Mouse (Mus musculus) cerebral cortex, adult 2 months (tissue): ENCODE results near the gene Serinc5.

Experiments
- WGBS: fragments of 180-500 bp; shearing (Covaris S2); methylation state at CpG from one replicate; pipeline ENCODE4 v1.1.7; 2018; 5-methylcytosine and 5-hydroxymethylcytosine counted together

The Serinc5 gene

DNA sequence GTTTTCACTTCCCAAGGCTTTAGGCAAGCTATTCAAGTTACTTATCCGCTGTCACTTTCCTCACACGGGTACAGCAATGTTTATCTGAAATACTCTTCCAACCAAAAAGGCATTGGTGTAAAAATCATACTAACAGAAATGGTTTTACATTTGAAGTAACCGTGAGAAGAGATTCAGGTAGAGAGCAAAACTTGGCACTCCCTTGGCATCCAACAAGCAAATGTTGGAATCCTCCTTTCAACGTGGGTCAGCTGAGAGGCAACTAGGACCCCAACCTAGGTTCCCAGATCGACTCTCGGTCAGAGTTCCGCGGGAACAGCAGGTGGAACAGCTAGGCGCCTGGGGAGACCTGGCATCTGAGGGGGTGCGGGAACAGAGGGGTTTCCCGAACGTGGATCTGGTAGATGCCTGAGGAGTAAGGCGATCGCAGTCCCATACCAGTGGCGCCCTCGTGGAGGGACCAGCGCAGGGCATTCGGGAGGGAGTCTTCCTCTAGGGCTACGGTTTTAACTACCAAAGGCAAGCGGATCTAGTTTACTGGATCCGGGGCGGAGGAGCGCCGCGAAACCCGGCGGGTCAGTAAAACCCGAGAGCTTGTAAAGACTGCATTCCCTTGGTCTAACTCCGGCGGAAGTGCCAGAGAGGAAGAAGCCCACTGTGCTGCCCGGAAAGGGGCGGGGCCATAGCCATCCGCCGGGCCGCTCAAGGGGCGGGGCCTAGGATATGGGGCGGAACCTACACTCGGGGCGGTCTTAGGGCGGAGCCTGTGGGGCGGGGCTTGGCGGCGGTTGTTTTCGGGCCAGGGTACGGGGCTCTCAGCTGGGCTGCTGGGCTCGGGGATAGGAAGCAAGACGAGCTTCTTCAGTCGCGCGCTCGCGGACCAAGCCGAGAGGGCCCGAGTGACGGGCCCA, at the start of gene Serinc5:
TSS of gene Serinc5 (plus strand) at position 781 of the 911 bp plus-strand sequence.
- WGBS, result 1% methylated on average over 55 of the region's 55 CpGs

DNA sequence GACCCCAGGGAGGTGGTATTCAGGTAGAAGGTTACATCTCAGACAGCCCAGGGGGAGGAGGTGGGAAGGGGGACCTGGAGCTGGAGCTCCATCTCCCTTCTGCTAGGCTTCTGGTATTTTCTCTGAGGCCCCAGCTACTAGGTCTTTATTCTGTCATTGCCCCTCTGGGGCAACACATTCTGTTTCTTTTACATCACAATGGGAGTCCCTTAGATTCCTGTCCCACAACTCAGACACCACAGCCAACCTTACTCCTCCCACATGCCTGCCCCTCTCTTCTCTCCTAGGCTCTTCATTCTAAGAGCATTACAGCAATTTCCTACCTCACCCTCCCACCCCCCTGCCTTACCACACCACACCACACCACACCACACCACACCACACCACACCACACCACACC, 34.8 kb upstream of the Serinc5 start, which contains the start of gene Spz1:
TSS of gene Spz1 (minus strand) at position 101 of the 400 bp plus-strand sequence.

DNA sequence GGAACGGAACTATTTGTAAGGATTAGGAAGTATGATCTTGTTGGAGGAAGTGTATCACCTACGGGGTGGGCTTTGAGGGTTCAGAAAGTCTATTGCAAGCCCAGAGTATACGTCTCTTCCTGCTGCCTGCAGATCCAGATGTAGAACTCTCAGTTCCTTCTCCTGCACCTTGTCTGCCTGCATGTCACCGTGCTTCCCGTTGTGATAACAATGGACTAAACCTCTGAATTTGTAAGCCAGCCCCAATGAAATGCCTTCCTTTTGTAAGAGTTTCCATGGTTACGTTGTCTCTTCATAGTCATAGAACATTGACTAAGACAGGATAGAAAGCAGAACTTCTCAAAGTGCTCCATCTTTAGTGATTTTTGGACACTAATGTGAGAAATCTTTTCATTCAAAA, 34.2 kb upstream of the Serinc5 start:
- 56% methylated on average over 6 of the region's 6 CpGs for WGBS

DNA sequence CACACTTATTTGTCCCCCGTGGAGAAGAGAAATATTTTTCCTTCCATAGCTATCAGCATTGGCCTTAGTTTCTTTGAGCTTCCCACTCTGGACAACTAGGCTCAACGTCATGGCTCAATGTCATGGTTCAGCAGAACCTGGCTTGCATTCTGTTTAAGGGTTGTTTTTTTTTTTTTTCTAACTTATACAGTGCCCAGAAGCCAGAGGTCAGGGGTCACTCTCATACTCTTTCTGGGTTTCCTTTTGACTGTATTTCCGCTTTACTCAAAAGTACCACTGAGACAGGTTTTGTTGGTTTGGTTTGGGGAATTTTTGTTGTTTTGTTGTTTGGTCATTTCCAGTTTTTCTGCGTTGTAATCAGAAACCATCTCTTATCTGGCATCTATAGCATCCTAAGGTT, 32.7 kb upstream of the Serinc5 start:
- 82% methylated on average over 4 of the region's 4 CpGs for WGBS

DNA sequence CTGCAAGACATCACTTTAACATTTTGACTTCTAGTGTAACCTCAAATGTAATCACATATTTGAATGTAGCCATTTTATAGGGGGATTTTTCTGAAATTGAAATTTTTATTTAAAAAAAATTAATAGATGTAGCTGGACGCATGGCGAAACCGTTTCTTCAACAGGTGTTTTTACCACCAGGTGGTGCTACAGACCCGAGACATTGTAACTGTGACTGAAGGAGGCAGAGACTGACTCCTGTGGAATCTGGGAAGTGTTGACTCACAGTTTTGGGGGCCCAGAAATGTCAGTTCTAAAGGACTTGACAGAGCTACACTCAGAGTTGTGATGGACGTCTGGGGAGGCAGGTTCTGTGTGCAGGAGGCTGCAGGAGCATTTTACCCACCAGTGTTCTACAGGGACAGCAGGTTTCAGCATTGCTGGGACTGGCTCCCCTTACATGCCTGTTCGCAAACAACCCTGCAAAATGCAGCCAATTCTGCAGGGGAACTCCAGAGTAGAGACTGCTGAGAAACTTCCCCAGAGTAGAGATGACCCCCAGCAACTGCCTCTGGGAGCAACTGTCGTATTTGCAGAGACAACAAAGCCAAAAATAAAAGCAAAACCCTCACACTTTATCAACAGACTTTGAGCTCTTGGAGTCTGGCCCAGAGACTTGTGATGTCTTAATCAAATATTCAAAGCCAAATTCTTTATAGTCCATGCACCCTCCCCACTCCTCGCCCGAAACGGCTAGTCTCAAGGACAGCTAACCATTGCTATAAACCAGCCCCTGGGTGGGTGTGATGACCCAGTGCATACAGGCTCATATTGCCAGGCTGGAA, 30.5 kb upstream of the Serinc5 start:
- WGBS, result 31% methylated on average over 10 of the region's 10 CpGs

DNA sequence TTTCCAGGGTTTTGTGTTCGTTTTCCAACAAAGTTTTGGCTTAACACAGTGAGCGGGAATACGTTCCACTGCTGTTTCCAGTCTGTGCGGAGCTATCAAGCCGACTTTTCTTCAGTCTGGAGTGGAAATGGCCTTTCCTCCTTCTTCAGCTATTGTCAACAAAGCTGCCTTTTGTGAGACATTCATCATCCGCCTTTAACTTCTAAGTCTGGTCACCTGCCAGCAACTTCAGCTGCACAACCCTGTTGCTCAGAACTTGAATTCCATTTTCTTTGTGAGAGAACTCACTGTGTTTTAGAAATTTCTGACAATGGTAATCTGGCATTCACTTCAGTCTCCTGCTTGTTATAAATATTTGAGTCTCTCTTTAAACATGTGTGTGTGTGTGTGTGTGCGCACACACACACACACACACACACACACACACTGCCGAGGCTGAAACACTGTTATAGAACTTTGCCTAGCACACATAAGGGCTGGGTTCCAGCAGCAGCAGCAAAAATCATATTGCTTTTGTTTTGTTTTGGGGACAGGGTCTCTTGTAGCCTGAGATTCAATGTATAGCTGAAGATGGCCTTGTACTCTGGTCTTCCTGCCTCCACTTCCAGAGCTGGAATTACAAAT, 26.7 kb upstream of the Serinc5 start:
- 42% methylated on average over 8 of the region's 8 CpGs for WGBS

DNA sequence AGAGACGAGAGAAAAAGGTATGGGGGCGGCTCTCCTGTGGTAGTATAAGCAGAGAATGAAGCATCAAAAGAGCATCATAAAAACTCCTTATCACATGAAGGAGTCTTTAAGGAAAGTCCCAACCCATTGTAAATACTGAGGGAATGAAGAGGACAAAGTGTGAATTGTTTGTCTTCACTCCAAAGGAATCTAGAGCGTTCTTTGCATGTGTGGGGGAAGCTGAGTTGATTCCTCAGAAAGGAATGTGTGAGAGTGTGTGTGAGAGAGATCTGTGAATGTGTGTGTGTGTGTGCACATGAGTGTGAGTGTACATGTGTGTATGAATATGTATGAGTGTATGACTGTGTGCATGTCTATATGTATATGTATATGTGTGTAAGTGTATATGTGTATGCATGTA, 22.2 kb upstream of the Serinc5 start:
- 55% methylated on average over 3 of the region's 3 CpGs for WGBS

DNA sequence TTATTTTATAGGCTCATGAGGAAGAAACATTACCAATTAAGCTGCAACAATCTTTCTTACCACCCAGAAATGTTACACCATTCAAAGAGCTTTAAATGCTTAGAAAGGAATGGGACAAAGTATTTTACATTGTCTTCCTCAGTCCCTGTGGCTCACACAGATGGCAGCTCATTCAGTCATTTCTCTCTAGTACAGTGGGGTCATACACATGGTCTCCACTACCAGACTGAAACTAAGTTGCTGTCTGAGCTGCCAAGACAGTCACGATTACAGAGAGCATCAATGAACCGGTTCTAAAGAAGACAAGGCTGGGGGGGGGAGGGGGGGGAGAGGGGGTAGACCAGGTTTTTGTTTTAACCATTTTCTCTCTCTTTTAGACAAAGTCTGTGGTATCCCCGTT, 19.7 kb upstream of the Serinc5 start:
- WGBS, result 61% methylated on average over 3 of the region's 3 CpGs

DNA sequence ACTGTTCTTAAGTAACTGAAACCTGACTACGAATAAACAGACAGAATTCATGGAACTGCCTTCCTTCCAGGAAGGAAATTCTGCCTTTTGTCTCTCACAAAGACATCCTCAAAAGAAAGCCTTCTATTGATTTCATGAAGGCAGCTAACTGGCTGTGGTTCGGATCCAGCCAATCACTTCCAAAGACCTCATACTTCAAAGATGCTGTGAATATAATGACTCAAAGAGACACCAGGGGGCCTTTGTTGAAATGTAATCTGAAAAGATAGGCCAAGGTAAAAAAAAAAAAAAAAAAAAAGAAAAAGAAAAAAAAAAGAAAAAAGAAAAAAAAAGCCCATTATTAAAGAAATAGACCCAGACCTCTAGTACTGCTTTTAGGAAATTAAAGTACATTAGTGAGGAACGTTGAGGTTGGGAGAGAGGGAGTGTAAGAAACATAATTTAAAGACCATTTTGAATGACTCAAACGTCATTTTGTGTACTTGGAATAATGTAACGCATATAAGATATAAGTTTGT, 18.6 kb upstream of the Serinc5 start:
- 68% methylated on average over 5 of the region's 5 CpGs for WGBS

DNA sequence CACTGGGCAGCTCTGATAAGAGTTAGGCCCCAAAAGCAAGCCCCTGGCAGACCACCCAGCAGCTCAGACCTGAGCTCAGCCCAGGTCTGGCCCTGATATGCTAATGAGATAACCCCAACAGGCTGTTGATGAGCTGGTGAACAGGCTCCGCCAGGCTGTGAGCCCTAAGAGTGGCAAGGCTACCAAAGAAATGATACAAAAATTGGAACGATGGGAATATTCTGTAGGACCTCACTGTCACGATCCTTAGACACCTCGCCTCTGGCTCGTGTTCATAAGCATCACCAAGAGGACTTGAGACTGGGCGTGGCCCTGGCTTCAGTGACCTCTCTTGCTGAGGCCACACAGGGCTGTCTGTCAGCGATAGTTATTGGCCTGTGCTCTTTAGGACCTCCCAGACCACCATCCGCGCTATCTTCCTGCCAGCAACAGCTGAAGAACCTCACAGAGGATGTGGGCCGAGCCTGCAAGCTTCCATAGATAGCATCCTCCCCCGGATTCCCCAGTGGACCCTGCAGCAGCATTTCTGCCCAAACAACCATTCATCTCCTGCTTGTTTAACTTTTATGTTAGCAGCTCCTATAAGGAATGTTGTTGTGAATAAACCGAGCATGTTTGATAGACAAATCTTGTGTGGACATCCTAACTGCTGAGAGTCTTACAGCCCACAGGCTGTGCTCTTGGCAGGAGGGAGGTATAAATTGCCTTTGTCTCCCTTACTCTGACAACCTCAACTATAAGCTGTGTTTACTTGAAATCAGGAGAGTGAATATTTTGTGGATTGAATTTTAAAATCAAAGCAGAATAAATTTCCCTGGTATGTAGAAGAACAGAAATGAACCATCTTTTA, 17.9 kb upstream of the Serinc5 start:
- 42% methylated on average over 12 of the region's 12 CpGs for WGBS

DNA sequence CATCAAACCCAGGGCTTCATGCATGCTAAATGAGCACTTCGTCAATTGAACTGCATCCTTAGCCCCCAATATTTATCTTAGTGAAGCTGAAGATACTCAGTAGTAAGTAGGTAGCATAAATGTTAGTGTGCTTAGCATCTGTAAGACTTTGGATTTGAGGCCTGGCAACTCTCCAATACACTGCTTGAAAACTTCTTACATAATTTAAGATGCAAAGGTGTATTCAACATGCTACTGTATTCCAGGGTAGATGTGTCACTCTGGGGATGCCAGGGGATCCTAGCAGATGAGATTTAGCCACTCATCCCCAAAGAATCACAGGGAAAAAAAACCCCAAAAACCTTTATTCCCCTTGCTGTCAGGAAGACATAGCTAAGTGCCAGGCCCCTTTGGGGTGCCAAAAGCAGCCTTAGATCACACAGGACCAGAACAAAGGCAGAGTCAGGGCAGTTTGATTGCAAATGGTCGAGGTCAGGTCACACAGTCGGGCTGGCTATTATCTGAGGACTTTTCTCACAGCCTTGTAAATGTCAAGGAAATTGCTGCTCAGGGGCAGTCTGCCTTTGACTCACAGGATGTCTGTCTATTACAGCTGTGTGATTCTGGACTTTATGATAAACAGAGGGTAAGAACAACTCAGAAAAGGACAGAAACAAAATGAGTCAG, 17.0 kb upstream of the Serinc5 start:
- 52% methylated on average over 3 of the region's 3 CpGs for WGBS

DNA sequence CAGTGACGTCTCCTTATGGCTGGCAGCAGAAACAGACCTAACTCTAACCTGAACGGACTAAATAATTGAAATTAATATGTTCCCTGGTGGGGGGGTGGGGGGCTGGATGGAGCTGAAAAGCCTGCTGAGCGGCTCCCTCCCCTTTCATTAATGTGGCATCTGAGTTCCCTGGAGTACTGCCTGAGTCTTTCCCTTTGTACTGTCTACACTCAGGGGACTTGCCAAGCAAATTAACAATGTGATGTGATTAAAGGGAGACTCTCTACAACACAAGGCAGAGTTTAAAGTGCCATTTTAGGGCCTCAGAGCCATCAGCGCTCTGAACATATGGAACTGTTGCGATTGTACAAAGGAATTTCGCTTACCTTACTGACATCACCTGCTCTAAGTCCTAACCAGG, 16.4 kb upstream of the Serinc5 start:
- WGBS, result 79% methylated on average over 6 of the region's 6 CpGs

DNA sequence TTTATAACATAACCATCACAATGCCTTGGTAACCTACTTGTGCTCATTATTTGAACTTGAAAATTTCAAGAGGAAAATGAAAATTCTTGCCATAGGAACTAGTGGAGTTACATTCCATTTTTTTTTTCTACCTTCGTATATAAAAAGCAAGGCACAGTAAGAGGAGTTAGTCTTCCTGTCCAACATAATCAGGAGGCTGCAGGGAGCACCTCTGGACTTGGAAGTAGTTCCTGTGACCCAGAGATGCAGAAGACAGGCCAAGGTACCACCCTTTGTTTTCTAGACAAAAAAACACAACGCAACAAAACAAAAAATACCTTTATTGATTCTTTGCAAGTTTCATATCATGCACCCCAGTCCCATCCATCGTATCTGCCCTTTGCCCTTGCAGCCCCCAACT, 16.0 kb upstream of the Serinc5 start:
- WGBS, result 82% methylated on average over 3 of the region's 3 CpGs

DNA sequence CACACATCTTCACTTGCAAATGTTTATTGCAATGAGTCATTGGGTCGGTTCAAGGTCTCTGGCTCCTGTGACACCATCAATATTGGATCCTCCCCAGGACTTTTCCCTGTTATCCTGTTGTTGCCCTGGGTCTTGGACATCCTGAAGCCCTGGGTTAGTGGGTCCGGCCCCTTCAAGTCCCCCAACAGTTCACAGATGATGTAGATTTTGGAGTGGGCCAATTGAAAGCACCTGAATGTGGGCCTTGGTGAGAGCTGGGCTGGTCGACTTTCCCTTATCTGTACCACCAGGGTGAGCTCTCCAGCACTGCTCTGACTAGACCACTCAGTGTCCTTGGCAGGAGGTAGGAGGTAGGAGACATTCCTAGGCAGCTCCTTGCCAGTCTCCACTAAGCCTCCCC, 15.5 kb upstream of the Serinc5 start:
- WGBS, result 79% methylated on average over 3 of the region's 3 CpGs

DNA sequence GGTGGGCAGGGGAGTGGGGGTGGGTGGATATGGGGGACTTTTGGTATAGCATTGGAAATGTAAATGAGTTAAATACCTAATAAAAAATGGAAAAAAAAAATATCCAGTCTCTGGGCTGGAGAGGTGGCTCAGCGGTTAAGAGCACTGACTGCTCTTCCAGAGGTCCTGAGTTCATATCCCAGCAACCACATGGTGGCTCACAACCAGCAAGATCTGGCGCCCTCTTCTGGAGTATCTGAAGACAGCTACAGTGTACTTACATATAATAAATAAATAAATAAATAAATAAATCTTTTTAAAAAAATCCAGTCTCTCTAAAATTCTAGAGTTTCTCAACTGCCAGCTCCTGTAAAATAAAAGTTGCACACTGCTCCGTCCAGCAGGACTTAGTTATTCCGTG, 5.6 kb upstream of the Serinc5 start:
- WGBS, result 89% methylated on average over 4 of the region's 4 CpGs

DNA sequence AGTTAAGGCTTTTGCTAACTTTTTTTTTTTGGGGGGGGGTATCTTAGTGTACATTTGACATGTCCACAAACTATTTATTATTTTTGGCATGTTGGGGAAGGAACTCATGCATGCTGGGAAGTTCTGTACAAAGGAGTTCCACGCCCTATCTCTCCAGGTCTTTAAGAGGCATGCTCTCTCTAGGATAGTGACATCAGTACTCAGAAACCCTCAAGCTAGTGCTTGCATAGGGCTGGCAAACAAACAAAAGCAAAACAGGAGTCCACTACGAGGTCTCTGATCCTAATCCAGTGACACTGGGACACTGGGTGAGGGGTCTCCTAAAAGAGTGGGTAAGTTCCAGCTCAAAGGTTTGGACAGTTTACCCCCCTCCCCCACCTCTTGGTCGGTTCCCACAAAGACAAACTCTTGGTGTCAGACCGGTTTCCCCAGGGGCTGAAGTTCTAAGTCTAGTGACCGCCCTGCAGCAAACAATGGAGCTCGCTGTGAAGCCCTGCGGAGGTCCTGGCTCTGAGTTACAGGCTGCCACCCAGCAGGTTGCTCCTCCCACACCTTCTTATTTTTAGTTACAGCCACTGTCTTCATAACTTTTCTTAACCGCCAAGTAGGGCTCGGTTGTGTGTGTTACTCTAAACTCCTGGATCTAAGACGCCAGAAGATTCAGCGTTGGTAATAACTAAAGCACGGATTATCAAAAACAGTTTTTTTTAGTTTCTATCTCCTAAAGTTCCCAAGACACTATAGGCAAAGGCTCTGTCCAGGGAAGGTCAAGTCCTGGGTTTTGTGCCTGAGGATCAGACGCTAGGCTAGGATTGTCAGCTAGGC, 1.2 kb upstream of the Serinc5 start:
- 10% methylated on average over 13 of the region's 13 CpGs for WGBS

DNA sequence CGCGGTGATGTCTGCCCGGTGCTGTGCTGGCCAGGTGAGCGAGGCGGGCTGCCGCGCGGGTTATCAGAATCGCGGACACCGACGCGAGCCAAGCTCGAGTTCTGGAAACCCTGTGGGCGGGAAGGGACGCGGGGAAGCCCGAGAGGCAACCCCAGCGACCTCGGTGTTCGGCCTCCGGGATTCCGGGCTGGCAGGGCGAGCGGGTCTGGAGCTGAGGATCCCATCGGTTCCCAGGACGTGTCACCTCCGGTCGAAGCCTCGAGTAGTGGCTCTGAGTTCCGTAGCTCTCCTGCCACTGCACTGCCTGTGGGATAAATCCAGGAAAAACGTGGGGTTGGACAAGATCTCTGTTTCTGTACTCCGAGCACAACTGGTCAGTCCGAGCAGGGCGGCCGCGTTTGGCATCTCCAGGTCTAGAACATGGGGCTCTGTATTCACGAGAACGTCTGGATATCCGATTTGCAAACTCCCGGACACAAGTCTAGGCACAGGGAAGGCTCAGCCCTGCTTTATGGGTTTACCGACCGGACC, 428 bp downstream of the Serinc5 start:
- WGBS, result under 1% methylated on average over 43 of the region's 43 CpGs

DNA sequence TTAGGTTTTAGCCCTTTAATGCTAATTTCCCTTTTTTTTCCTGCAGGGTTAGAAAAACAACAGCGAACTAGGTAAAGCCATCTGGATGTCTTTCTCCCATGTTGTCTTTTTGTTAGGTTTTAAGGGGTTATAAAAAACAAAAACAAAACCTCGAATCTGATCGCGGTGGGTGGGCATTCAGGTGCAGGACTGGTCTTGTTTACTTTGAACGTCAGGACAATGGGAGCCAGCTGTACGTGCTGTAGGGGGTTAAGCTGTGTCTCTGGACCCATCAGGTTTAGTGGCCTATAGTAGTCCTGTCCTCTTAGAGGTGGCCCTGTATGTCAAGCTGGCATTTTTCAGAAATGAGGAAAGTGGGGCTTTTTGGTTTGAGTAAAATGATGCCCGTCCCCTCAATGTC, 1.0 kb downstream of the Serinc5 start:
- 12% methylated on average over 7 of the region's 7 CpGs for WGBS

DNA sequence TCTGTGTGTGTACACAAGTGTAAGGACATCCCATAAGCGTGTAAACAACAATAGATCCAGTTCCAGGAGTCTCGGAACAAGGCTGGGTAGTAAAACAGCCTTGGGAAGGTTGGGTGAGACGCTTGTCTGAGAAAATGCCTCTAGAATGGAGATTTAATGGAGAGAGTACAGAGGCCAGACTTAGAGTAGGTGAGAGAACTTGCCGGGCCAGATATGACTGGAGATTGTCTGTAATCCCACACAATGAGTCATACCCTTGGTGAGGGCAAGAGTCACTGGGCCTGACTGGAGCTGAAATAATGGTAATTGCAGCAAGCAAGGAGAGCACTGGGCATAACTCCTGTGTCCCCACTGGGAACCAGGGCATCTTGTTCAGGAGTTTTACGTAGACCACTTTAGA, 2.2 kb downstream of the Serinc5 start:
- 61% methylated on average over 5 of the region's 5 CpGs for WGBS
